Mouse (Mus musculus) cerebellum, postnatal 10 days (tissue): ENCODE results near the gene Piezo1.

ENCODE experiments used
- DNase-seq, 2 experiments: peaks; one replicate each; pipeline ENCODE4 v3.0.0; 2021; ENCODE audit warnings: mixed read lengths in 2 of 2

Gene Piezo1

GRCm38 (mm10) chr8:122484831-122485230, 66.3 kb downstream of the Piezo1 start:
- no peak for DNase-seq

- DNase-seq, result no peak
Measured at GRCm38 (mm10) chr8:122483877-122484276, 67.3 kb downstream of the Piezo1 start.

GRCm38 (mm10) chr8:122482448-122482847, 68.7 kb downstream of the Piezo1 start:
- no peak for DNase-seq

GRCm38 (mm10) chr8:122475580-122476320, 75.4 kb downstream of the Piezo1 start, which contains the start of the genes Rnf166 and Ctu2:
Gene Rnf166 (minus strand): TSS chr8:122476064.
Gene Ctu2 (plus strand): TSS chr8:122476143.
- peak; percentile 98 for DNase-seq

DNA sequence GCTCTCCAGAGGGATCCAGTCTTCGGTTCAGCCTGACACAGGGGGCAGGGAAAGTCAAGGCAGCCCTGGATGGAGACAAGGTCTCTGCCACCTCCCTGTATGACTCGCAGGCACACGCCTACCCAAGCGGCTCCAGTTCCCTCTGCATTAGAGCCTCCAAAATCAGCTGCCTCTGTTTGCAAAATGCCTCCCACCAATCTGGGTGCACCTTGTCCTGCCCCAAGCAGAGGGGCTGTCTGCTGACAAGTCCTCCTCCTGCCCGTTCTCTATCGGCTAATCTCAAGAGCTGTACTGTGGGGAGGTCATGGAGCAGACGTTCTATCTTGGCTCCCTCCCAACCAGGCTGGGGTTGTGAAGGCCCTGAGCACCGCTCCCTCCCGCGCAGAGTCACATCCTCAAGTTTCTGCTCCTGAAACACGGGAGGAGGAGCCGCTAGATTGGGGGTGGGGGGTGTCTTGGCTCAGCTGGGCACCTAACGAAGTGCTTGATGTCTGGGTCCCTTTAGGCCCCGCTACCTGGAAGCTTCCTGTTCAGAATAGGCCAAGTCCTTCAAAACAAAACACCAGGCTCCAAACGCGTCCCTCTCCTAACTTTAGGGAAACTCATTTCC, 76.1 kb downstream of the Piezo1 start:
- DNase-seq, result peak; percentile 74 to 77

DNA sequence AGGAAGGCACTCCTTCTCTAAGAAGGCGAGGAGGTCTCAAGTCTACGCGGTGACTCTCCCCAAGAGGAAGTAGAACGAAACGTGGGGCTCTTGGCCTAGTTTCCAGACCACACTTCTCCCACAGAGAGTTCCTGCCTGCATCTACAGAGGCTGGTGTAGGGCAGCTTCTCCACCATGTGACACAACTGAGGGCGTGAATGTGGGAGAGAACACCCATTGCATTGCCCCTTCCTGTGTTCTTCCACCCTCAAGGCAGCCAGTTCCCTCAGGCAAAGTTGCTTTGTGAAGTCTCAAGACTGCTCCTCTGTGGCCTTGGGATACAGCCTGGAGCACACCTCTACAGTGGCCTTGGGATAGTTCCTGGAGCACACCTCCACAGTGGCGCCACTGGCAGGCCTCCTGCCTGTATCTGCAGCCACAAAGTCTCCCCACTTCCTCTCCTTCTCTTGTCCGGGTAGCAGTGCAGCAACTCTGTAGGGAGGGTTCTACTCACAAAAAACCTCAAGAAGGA, 77.2 kb downstream of the Piezo1 start:
- DNase-seq, result no peak

GRCm38 (mm10) chr8:122470691-122471090, 80.4 kb downstream of the Piezo1 start:
- no peak for DNase-seq

GRCm38 (mm10) chr8:122469965-122470364, 81.2 kb downstream of the Piezo1 start:
- no peak for DNase-seq

DNA sequence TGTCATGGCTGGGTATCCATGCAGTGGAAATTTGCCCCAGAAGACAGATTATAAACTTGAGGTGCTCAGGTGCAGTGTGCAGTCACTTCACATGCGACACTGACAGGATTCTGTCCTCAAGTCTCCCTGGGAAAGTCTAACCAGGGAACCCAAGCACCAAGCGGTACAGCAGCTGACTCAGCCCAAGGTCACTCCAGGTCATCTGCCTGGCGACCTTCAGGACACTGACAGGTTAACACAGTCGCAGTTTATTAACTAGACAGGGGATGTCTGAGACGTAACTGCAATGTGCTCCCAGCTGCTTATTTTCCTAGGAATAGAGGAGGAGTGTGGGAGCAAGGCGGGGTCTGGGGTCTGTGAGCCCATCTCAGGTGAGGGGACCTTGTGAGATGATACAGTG, 81.7 kb downstream of the Piezo1 start:
- no peak for DNase-seq

DNA sequence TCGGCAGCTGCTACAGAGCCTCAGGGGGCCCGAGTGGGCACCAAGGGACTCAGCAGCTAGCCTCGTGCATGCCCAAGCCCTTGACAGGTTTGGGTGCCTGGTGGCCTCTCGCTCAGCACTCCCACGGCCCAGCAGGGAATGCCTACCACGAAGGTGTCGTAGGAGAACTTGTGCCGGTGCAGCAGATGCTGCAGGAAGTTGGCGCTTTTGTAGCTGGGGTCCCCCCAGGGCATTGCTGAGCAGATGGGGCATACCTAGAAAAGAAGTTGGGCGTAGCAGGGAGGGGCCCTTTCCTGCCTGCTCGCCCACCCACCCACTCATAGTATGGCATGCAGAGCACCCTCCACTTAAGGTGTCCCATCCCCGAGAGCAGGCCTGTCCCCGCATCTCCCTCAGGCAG, 83.3 kb downstream of the Piezo1 start:
- no peak for DNase-seq

- no peak for DNase-seq
Measured at GRCm38 (mm10) chr8:122464985-122465384, 86.1 kb downstream of the Piezo1 start.

DNA sequence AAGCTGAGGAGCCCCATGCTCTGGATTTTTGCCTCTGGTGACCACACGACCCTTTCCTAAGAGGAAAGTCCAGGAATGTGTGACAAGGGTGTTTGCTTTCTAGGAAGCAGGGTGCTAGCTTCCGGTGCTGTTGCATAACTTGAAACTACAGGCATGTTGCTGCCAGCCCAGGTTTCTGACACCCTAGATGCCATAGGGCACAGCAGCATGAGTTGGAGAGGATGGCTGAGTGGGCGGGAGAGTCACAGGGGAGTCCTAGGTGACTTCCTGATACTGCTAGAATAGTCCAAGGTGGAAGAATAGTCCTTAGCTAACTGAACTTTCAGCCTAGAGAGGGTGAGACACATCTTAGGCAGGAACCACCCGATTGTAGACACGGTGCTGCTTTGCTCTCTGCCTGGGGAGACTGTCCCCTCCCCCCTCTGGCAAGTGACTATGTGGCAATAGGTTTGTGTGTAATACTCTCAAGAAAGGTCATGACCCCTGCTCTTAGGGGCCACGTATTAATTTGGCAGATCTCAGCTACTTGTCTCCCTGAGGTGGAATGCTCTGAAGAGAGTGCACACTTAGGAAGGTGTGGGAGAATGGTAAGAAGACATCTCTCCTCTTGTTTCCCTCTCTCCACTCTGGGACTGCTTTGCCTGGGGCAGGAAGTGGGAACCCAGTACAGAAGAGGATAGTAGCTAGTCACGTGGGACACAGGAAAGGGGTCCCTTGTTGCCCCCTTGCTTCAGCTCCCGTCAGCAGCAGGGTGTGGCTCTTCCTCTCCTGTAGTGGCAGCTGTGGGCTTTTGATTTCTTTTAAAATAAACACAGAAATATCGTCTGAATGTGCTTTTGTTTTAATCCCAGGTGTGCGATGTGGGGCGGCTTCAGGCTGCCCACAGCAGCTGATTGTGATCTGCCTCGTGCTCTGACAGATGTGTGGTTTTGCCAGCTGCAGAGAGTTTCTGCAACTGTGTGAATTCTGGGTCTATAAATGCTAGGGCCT, 87.2 kb downstream of the Piezo1 start:
- no peak for DNase-seq

DNA sequence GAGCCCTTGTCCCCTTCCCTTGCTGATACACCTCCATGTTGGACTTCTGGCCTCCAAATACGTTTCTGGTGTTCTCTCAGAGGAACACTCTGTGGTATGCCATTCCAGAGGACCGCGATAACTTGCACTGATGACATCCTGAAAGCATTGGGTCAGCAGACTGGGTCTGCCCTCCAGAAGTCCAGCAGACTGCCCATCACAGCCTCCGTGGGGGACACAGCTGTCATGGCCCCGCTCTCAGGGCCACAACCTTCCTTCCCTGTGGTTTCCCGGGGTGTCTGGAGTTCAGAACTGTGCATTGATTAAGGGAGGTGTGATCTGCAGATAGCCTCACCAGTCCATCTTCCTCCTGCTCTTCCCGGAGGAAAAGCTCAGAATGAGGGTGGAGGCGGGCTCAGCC, 88.6 kb downstream of the Piezo1 start:
- DNase-seq, result no peak

GRCm38 (mm10) chr8:122461473-122462148, 89.5 kb downstream of the Piezo1 start:
- DNase-seq, result no peak

GRCm38 (mm10) chr8:122460524-122461472, 90.3 kb downstream of the Piezo1 start, which contains the start of gene Snai3:
Gene Snai3 (minus strand): TSS chr8:122460733.
- DNase-seq, result peak; percentile 69 to 71

GRCm38 (mm10) chr8:122459990-122460389, 91.1 kb downstream of the Piezo1 start:
- no peak for DNase-seq

DNA sequence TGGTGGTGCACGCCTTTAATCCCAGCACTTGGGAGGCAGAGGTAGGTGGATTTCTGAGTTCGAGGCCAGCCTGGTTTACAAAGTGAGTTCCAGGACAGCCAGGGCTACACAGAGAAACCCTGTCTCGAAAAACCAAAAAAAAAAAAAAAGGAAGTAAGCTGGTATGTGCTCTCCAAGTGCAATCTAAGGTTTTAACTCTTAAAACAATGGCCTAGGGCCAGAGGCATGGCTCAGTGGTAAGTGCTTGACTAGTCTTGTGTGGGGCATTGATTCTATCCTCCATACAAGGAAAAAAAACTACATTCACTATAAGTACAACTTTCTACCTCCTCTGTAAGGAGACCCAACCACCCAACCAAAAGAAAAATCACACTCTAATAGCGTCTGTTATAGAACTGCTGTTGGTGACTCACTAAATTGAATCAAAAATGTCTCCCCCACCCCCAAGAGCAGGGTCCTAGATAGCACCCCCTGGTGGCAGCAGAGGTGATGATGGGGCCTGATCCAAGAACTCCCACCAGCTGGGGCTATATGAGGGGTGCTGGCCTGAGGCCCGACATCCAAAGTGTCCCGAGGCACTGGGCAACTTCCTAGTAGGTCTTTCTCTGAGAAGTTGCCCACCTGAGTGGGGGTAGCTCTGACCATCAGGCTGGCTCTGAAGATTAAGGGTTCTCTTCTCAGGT, 91.8 kb downstream of the Piezo1 start:
- DNase-seq, result peak; percentile 59 to 70

DNA sequence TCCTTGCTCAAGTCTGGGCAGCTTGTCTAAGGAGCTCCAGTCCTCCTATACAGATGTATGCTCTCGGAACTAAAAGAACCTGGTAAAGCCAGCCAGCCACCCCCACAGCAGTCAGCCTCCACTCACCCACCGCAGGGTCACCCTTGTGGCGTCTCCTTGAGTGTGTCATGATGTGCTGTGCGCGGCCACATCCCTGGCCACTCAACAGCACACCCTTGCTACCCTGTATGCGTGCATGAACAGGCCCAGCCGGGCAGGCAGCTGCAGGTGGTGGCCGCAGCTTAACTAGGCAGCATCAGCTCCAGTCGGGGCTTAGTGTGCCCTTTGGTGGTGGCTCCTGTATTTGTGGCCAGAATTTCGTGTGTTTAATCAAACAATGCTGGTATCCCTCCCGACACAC, 94.0 kb downstream of the Piezo1 start:
- no peak for DNase-seq

GRCm38 (mm10) chr8:122454409-122454808, 96.7 kb downstream of the Piezo1 start:
- DNase-seq, result peak in 1 of 2 experiments; percentile 49

- DNase-seq, result no peak
Measured at GRCm38 (mm10) chr8:122452154-122452553, 99.0 kb downstream of the Piezo1 start.
